Mouse (Mus musculus): ENCODE data around the gene Smyd3. TPM values are rescaled to one million over a fixed set of nuclear protein-coding genes. Genes with fewer than 3 reads are reported as not detected.
"Not testable (repeated sequence)": the region's sequence is repeated elsewhere in the genome, so short reads cannot be mapped to it uniquely, and the experiment has no call there.

The Smyd3 gene
- polyA plus RNA-seq, 1 experiment from 2014 or later = 12.7 TPM

- POLR2A ChIA-PET = no interaction called here
- in situ Hi-C loops (cut with MboI; ENCODE audit: low pct_unique_long_range_greater_than_20kb) = no loop called here
These were observed 334.3 kb downstream of the Smyd3 start for GRCm38 (mm10) chr1:179183499-179183898.

GRCm38 (mm10) chr1:179180546-179180945 lies 337.3 kb downstream of the Smyd3 start:
- ATAC-seq = no peak
- POLR2A ChIA-PET = interaction anchor here (0.6 kb wide), 1 partner anchor 756 kb away, joined by 3 read pairs; no protein-coding TSS in a partner anchor
- TF ChIP-seq CTCF (IDR thresholded peaks at IDR 0.05) = no peak
- in situ Hi-C loops (cut with MboI; ENCODE audit: low pct_unique_long_range_greater_than_20kb) = no loop called here
- DNase-seq (ENCODE audit: low read depth, low spot score) = no peak
- CTCF ChIA-PET = no interaction called here
- H3K27me3 ChIP-seq = no peaks in the 10 kb centered on the region

More at GRCm38 (mm10) chr1:179183499-179183898, 334.3 kb downstream of the Smyd3 start:
- CTCF ChIA-PET = no interaction called here
- DNase-seq (ENCODE audit: low read depth, low spot score) (no peak), ATAC-seq (no peak)
- no peaks in the 10 kb centered on the region for H3K27me3 ChIP-seq
- no peak for TF ChIP-seq CTCF (IDR thresholded peaks at IDR 0.05)

- no peaks in the 10 kb centered on the region for H3K27me3 ChIP-seq
- ATAC-seq (no peak), DNase-seq (ENCODE audit: low read depth, low spot score) (no peak)
- ChIA-PET POLR2A (no interaction called here), CTCF (interaction anchor here (1.3 kb wide), 1 partner anchor 307 kb away, joined by 3 read pairs; no protein-coding TSS in a partner anchor)
- in situ Hi-C loops (cut with MboI; ENCODE audit: low pct_unique_long_range_greater_than_20kb) = no loop called here
- TF ChIP-seq CTCF (IDR thresholded peaks at IDR 0.05) = no peak
These were observed 340.8 kb downstream of the Smyd3 start for GRCm38 (mm10) chr1:179176861-179177658.

- in situ Hi-C loops (cut with MboI; ENCODE audit: low pct_unique_long_range_greater_than_20kb) = no loop called here
- TF ChIP-seq CTCF (IDR thresholded peaks at IDR 0.05) = no peak
- ATAC-seq = peak; percentile 86
- H3K27me3 ChIP-seq = no peaks in the 10 kb centered on the region
- CTCF ChIA-PET = interaction anchor here (1.3 kb wide), 1 partner anchor 25 kb away, joined by 3 read pairs; no protein-coding TSS in a partner anchor
- POLR2A ChIA-PET = no interaction called here
- DNase-seq (ENCODE audit: low read depth, low spot score) = no peak
These were observed 343.6 kb downstream of the Smyd3 start for GRCm38 (mm10) chr1:179174241-179174640.

GRCm38 (mm10) chr1:179170555-179170954 lies 347.3 kb downstream of the Smyd3 start:
- no peaks in the 10 kb centered on the region for H3K27me3 ChIP-seq
- CTCF ChIA-PET = interaction anchor here (0.6 to 1.1 kb wide), 4 partner anchors 8 to 35 kb away, joined by 3 read pairs; no protein-coding TSS in a partner anchor
- no peak for TF ChIP-seq CTCF (IDR thresholded peaks at IDR 0.05)
- ATAC-seq (no peak), DNase-seq (ENCODE audit: low read depth, low spot score) (no peak)
- in situ Hi-C loops (cut with MboI; ENCODE audit: low pct_unique_long_range_greater_than_20kb) = no loop called here
- POLR2A ChIA-PET = no interaction called here

GRCm38 (mm10) chr1:179169749-179170148 lies 348.1 kb downstream of the Smyd3 start:
- ATAC-seq = no peak
- H3K27me3 ChIP-seq = no peaks in the 10 kb centered on the region
- no peak for TF ChIP-seq CTCF (IDR thresholded peaks at IDR 0.05)
- in situ Hi-C loops (cut with MboI; ENCODE audit: low pct_unique_long_range_greater_than_20kb) = no loop called here
- DNase-seq (ENCODE audit: low read depth, low spot score) = no peak
- ChIA-PET CTCF (interaction anchor here (0.6 to 1.1 kb wide), 2 partner anchors 9 to 25 kb away, joined by 3 read pairs; no protein-coding TSS in a partner anchor), POLR2A (no interaction called here)

GRCm38 (mm10) chr1:179169161-179169560 lies 348.7 kb downstream of the Smyd3 start:
- in situ Hi-C loops (cut with MboI; ENCODE audit: low pct_unique_long_range_greater_than_20kb) = no loop called here
- POLR2A ChIA-PET = no interaction called here
- no peak for TF ChIP-seq CTCF (IDR thresholded peaks at IDR 0.05)
- ATAC-seq (no peak), DNase-seq (ENCODE audit: low read depth, low spot score) (no peak)
- CTCF ChIA-PET = no interaction called here
- H3K27me3 ChIP-seq = no peaks in the 10 kb centered on the region

GRCm38 (mm10) chr1:179164219-179164618 lies 353.6 kb downstream of the Smyd3 start:
- H3K27me3 ChIP-seq; DNase-seq (ENCODE audit: low read depth, low spot score); CTCF ChIA-PET; POLR2A ChIA-PET; in situ Hi-C loops (cut with MboI; ENCODE audit: low pct_unique_long_range_greater_than_20kb); ATAC-seq: not testable (repeated sequence)

- in situ Hi-C loops (cut with MboI; ENCODE audit: low pct_unique_long_range_greater_than_20kb); H3K27me3 ChIP-seq; POLR2A ChIA-PET; CTCF ChIA-PET; DNase-seq (ENCODE audit: low read depth, low spot score); ATAC-seq: not testable (repeated sequence)
These were observed 355.1 kb downstream of the Smyd3 start for GRCm38 (mm10) chr1:179162752-179163151.

GRCm38 (mm10) chr1:179161947-179162346 lies 355.9 kb downstream of the Smyd3 start:
- no peak for ATAC-seq
- CTCF ChIA-PET = no interaction called here
- no peak for TF ChIP-seq CTCF (IDR thresholded peaks at IDR 0.05)

GRCm38 (mm10) chr1:179160697-179161096 lies 357.1 kb downstream of the Smyd3 start:
- ChIA-PET CTCF (interaction anchor here (0.8 kb wide), 1 partner anchor 12 kb away, joined by 4 read pairs; no protein-coding TSS in a partner anchor), POLR2A (no interaction called here)
- in situ Hi-C loops (cut with MboI; ENCODE audit: low pct_unique_long_range_greater_than_20kb) = no loop called here
- no peaks in the 10 kb centered on the region for H3K27me3 ChIP-seq
- DNase-seq (ENCODE audit: low read depth, low spot score) = no peak
- no peak for TF ChIP-seq CTCF (IDR thresholded peaks at IDR 0.05)
- ATAC-seq = no peak

More at GRCm38 (mm10) chr1:179161947-179162346, 355.9 kb downstream of the Smyd3 start:
- POLR2A ChIA-PET = no interaction called here
- in situ Hi-C loops (cut with MboI; ENCODE audit: low pct_unique_long_range_greater_than_20kb) = no loop called here
- no peaks in the 10 kb centered on the region for H3K27me3 ChIP-seq
- no peak for DNase-seq (ENCODE audit: low read depth, low spot score)
